Mouse (Mus musculus): ENCODE results near the gene Ubald1. TPM values are rescaled to one million over a fixed set of nuclear protein-coding genes. Genes with fewer than 3 reads are reported as not detected.

Ubald1 gene
- total RNA-seq (2015) (32.1 and 34.6 TPM in 2 replicates), total RNA-seq (2017) (11.3 and 18.3 TPM in 2 replicates)

DNA sequence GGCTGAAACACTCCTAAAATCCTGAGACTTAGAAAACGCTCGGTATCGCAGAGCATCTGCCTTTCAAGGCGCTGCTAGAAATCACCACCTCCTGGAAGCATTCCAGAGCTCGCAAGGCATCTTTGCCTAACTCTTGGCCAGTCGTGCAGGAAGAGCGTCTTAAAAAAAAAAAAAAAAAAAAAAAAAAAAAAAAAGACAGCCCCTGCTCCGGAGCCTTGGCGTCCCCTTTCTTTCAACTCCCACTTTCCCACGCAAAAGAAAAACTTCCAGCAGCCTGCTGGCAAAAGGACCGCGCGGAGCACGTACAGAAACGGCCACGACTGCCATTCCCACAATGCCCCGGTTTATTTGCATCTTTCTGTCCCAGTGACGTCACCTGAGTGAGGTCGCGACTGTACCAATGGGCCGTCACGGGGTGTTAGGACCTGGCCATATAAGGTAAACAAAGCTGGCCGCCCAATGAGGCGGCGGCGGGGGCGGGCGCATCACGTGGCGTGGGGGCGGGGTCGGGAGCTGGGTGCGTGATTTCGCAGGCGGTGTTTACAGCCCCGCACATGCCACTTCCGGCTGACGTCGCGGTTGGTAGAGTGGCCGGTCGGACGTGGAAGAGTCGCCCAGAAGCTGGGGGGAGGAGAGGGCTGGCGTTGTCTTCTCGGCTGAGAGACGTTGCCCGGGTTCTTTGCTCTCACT lies at the start of gene Ubald1:
Gene Ubald1 (minus strand): TSS at position 180 of the 690 bp plus-strand sequence.
- ATAC-seq (ENCODE audit: poor library complexity, severe bottlenecking) = peak; percentile 64

DNA sequence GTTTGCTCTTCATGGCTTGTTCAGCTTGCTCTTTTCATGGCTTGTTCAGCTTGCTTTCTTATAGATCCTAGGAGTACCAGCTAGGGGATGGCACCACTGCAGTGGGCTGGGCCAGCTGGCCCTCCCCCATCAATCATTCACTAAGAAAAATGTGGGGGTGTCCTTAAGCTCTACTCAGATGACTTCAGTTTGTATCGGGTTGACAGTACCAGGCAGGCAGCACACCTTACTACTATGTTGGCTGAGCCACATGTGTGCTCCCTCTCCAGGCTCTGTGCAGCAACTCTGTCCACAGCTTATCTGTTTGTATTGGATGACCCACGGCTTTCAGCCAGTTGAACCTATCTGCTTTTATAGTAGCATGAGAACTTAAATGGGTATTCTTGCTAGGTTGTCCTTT lies 48.4 kb upstream of the Ubald1 start:
- ATAC-seq (ENCODE audit: poor library complexity, severe bottlenecking) = no peak

DNA sequence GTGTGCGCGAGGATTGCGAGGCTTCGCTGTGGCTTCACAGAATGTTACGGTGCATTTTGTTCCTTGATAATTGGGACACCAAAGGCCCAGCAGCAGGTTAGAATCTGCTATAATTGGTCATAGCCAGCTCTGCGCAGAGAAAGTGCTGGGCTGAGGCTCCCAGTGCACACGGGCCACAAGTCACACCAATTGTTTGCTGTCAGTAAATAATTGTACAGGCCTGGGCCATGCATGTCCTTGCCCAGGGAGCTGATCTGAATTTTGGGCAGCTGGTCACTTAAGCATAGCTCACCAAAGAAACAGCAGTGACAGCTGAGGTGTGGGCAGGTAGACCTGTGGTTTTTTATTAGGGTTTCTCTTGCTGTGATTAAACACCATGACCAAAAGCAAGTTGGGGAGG lies 47.9 kb upstream of the Ubald1 start:
- ATAC-seq (ENCODE audit: poor library complexity, severe bottlenecking) = no peak

DNA sequence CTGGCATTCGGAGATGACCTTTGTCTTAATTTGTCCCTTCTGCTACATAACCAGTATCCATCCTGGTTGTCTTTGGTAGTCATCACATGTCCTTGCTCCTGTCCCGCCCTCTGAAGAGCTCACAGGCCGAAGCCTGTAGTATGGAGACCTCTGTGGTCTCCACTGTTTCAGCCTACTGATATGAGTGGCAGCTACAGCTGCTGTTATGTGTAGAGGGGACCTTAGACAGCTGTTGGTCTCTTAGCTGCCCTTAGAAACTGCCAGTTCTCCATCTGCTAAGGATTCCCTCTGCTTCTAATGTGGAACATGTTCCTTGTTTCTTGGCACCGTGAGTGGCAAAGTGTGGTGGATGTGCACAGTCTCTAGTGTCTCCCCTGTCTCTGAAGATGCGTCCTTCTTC lies 43.9 kb upstream of the Ubald1 start:
- ATAC-seq (ENCODE audit: poor library complexity, severe bottlenecking) = no peak

DNA sequence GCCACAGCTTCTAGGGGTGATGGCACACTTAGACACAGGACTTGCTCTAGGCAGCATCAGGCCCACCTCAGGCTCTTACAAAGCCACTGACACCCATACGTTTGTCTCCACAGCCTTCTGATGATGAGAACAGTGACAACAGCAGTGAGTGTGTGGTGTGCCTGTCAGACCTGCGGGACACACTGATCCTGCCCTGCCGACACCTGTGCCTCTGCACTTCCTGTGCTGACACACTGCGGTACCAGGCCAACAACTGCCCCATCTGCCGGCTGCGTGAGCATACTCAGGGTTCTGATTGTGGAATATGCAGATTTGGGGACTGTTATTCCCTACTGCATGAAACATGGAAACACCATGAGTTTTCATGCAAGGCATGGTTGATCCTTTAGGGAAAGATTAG lies 42.4 kb upstream of the Ubald1 start:
- ATAC-seq (ENCODE audit: poor library complexity, severe bottlenecking) = no peak

DNA sequence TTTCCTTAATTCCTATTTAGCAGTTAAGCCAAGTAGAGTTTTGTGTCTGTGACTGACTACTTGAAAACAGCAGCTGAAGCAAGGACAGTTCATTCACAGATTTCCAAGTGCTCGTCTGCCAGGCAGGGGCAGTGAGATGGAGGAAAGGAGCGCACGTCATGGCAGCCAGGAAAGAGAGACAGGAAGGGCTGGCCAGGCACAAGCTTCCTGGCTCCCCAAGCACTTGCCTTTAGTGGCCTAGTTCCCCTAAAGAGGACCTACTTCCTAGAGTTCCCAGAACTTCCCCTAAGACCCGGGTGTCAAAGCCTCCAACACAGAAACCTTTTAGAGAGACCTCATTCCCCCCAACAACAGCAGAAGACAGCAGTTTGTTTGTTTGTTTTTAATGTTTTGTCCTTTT lies 40.4 kb upstream of the Ubald1 start:
- ATAC-seq (ENCODE audit: poor library complexity, severe bottlenecking) = 0 out of 2 replicates have a peak, but pooled peaks have one; percentile 33

DNA sequence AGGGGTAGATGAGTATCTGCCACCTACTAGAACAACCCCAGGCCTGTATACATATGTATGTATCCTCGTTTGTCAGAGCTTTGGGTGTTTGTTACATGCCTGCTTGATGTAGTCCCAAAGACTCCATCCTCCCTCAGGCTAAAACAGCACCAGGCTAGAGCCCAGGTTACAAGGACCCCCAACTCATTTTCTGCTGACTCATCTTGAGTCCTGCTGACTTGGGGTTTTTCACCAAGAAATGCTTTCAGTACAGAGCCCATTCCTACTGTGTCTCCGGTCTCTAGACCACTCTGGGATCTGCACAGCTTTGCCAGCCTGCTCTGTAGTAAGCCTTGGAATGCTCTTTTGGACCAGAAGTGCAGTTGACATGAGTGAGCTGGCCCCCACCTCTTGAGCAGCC lies 36.5 kb upstream of the Ubald1 start:
- no peak for ATAC-seq (ENCODE audit: poor library complexity, severe bottlenecking)

DNA sequence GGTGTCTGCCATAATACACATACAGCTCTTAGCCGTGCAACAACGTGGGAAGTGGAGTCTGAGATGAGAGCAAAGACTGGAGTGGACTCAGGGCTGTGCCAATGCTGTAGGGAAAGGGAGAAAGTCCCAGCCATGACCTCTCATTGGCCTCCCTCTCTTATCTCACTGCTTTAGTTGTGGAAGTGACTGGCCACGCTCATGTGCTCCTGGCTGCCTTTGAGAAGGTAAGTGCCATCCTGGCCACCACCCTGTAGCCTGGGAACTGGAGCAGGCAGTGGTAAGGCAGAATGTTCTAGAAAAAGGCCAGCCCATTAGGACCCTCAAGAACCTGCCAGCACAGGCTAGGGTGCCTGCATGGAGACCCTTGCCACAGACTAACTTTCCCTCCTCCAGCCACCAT lies 35.8 kb upstream of the Ubald1 start:
- ATAC-seq (ENCODE audit: poor library complexity, severe bottlenecking) = no peak

DNA sequence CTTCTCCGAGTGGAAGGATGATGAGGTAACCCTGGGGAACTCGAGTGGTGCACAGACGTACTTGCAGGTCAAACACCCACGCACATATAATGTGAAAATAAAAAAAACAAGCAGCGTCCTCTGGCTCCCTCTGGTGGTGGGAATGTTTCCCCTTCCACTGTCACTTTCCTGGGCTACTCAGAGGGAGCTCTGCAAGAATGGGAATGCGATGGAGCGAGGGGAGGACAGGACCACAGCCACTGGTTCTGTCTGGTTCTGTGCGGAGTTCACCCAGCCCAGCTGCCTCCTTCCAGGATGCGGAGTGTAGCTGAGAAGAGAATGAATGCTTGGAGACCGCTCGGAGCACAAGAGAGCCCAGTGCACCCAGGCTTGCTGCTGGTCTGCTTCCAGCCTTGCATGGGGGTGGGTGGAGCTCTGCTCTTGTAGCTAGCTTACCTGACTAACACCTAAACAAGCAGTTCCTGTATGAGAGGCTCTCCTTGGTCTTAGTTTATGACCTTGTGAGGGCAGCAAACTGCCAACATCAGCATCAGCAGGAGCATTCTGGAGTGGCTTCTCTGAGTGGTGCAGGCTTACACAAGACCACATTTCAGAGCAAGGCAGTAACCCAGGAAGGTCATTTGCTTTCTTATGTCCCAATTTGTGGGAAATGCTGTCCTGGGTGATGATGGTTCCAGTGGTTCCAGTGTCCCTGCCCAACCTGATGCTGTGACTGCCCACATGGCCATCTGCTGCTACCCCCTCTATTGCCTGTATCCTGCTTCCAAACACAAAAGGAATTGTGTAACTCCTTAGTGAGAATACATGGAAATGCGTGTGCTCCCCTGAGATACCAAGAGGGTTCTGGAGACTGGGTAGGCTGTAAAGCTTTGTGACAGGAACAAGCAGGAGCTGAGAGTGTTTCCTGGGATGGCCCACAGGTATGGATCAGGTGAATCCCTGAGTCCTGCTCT lies 33.9 kb upstream of the Ubald1 start:
- peak; percentile 68 for ATAC-seq (ENCODE audit: poor library complexity, severe bottlenecking)

DNA sequence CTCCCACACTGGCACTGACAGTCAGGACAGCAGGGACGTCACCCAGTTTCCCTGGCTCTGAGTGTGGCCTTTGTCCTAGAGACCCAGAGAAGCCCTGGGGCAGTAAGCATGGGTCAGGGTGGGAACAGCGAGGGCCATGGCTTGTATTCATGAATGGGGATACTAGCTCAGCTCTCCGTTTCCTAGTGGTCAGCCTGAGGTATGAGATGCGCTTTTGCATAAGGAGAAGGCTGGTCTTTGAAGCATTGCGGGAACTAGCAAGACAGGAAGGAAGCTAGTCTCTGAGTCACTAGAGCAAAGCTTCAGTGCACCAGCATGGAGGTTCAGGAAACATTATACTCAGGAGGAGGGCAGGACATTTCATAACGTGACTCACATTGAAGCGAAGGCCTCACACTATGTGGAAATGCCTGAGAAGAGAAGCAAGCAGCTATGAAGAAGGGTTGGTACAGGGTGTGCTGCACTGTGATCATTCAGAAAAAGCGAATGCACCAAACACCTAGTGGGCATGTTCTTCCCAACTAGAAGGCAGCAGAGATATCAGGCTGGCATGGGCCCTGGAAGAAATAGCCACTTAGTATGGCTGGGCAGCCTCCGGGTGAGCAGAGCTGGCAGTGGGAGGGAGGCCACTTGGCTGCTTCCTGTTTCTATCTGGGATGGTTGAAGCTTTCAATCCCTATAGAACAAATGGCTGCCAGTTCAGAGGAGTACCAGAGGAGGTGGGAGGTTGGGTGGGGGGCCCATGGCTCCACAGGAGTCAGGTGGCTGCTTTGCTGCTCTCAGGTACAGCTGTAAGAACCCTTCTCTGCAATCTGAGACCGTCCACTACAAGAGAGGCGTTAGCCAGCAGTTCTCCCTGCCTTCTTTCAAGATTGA lies 33.0 kb upstream of the Ubald1 start:
- ATAC-seq (ENCODE audit: poor library complexity, severe bottlenecking) = peak; percentile 87

DNA sequence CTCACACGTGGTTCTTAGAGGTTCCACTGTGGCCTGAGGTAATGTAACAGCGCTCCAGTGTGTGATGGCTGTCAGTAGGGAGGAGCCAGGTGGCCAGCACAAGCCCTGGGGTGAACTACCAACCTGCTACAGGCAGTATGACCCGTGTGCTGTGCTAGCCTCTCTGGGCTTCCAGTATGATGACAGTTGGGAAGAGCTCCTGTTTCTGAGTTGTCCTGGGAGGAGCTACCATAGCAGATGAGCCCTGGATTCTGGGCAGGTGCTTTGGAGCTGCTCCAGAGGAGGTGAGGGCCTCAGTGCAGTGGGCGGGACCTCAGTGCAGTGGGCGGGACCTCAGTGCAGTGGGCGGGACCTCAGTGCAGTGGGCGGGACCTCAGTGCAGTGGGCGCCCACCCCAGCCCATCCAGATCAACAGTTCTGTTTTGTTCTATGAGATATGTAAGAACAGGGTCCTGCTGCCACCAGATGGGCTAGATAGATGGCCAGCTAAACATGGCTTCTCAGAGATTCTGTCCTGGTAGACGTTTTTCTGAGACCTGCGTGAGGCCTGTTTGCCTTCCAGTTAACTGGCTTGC lies 32.0 kb upstream of the Ubald1 start:
- no peak for ATAC-seq (ENCODE audit: poor library complexity, severe bottlenecking)

DNA sequence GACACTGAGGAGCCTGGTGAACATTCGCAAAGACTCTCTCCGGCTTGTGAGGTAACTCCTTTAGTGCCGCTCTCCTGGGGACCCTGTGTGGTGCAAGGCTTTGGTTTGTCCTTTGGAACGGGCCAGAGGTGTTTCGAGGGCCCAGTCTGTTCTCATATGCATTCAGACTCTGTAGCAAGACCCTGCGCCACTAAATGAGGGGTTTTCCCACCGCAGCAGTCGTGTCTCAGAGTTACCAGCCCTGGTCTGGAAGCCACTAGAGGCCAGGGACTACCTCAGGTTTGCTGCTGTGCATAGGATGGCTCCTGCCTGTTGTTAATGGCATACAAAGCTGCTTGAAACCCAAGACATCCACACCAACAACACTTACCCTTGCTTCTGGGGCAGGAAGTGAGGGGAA lies 30.6 kb upstream of the Ubald1 start:
- ATAC-seq (ENCODE audit: poor library complexity, severe bottlenecking) = no peak

DNA sequence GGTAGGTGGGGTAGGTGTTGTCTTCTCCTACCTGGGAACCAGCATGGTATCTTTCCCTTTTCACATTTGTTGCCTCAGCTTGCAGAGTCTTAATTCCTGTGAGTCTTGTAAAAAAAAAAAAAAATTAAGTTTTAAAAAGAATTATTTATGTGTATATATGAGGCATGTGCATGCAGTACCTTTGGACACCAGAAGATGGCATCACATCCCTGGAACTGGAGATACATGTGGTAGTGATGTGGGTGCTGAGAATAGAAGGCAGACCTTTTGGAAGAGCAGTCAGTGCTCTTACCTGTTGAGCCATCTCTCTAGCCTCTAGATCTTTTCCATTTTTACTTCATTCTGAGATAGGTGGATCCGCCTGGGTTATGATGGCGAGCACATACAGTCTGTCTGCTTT lies 29.6 kb upstream of the Ubald1 start:
- ATAC-seq (ENCODE audit: poor library complexity, severe bottlenecking) = no peak

DNA sequence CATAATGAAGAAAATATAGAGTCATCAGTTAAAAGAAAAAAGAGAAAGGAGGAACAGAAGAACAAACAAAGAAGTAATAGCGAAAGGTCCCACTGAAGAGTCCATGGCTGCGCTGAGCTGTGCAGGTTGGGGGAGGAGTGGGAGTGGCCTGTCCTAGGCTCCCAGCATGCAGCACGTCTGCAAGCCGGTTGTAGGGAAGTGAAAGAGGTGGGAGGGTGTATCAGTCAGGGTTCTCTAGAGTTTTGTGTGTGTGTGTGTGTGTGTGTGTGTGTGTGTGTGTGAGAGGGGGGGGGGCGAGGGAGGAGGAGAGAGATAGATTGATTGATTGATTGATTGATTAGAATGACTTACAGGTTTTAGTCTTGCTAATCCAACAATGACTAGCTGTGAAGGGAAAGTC lies 27.9 kb upstream of the Ubald1 start:
- peak; percentile 87 for ATAC-seq (ENCODE audit: poor library complexity, severe bottlenecking)

DNA sequence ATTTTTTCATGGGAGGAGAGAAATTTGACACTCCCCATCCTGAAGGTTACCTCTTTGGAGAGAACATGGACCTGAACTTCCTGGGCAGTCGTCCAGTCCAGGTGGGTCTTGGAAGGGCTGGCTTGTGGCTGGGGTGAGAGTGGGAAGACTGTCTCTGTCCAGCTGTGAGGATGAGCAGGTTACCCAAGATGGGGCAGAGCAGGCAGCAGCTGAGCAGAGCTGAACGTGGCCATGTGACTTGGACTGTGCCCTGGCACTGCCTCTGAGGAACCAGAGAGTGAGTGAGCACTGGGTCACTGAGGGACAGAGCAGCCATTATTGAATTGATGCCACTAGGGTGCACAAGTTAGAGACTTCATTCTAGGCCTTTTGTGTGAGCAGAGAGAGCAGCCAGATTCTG lies 27.3 kb upstream of the Ubald1 start:
- ATAC-seq (ENCODE audit: poor library complexity, severe bottlenecking) = no peak

DNA sequence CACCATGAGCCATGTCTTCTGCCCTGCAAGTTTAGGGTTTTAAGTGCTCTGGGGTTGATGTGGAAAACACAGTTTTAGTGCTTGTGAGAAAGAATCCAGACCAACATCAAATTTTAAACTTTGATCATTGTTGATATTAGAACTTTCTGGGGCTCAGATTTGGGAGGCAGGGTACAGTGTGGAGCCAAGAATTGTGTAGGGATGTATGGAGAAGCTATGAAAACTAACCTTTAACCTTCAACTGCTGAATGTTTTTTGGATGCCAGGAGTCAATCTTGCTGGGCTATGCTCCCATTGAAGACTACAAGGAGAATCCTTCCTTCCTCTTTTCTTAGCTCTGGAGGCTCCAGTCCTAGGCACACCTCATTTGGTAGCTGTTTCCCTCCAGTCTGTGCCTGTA lies 26.4 kb upstream of the Ubald1 start:
- no peak for ATAC-seq (ENCODE audit: poor library complexity, severe bottlenecking)

DNA sequence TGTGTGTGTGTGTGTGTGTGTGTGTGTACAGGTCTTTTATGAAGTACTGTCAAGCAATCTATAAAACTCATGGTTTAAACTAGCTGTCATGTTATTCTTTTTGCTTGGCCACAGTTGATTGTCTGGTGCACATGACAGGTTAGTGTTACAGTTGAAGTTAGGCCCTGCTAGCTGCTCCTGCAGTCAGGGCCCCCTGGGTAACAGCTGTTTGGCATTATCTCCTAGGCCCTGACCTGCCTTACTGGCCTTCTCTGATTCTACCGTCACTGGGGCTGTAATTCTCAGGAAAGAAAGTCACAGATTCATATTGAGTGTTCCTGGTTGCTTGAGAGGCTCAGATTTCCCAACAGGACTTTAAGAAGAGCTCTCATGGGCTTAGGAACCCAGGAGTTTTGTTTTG lies 25.5 kb upstream of the Ubald1 start:
- ATAC-seq (ENCODE audit: poor library complexity, severe bottlenecking) = no peak

DNA sequence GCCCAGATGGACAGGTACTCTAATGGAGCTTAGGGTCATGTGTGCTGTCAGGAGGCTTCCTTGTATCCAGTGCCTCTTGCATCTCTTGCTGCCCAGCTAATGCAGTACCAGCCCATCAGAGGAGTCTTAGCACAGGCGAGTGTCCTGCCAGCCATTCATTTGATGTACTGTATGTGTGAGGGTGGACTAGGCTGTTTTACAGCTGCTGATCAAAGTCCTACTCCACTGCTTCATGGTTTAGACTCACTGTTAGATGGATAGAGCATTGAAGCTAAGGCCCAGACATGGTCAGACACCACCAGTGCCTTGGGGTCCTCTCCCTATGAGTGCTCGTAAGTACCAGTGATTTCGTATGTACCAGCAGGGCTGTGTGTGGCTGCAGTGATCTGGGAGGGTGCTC lies 24.8 kb upstream of the Ubald1 start:
- ATAC-seq (ENCODE audit: poor library complexity, severe bottlenecking) = no peak

DNA sequence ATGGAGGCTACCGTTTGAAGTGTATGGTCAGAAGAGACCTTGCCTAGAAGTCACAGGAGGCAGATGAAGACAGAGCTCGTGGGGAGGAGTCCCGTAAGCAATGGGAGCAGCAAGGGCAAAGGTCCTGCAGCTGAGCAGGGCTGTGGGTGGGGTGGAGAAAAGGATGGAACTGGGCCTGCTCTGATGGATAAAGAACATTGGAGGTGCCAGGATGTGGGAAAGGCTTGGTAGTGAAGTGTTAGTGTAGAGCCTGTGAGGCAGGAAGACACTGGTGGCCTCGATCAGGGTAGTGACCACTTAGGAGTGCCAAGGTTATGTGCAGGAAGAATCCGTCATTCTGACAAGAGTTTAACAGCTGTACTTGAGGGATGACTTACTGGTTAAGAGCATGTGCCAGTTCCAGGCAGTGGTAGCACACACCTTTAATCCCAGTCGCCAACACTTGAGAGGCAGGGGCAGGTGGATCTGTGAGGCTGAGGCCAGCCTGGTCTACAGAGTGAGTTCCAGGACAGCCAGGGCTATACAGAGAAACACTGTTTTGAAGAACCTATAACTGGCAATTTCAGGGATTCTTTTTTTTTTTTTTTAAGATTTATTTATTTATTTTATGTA lies 23.5 kb upstream of the Ubald1 start:
- no peak for ATAC-seq (ENCODE audit: poor library complexity, severe bottlenecking)

DNA sequence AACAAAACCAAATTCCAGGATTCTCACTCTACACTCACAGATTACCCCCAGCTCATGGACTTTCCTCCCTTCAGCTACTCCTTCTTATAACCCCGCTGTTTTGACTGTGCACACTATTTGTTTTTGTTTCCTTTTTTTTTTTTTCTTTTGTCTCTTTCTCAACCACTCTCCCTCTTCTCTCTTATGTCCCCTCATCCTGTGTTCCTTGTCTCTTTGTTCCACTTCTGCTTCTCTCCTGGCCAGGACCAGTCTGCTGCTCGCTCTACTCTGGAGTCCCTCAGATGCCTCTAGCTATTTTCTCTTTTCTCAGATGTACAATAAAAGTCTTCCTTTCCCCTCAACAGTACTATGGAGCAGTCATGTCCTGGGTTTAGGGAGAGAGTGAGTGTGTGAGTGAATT lies 22.3 kb upstream of the Ubald1 start:
- ATAC-seq (ENCODE audit: poor library complexity, severe bottlenecking) = 0 out of 2 replicates have a peak, but pooled peaks have one; percentile 52
